Mouse (Mus musculus): ENCODE data around the gene Cntn4. TPM values are rescaled to one million over a fixed set of nuclear protein-coding genes. Genes with fewer than 3 reads are reported as not detected.
A peak's percentile ranks its signal among the peaks of the same experiment; 100 is the strongest.

The Cntn4 gene
- polyA plus RNA-seq, 1 experiment from 2014 or later = 56.3 TPM

GRCm38 (mm10) chr6:106471840-106472608 is 794.6 kb downstream of the Cntn4 start:
- no peak overlapping the region for H3K9ac ChIP-seq (replicated peaks; ENCODE audit: low read depth, low read length)
- H3K36me3 ChIP-seq (ENCODE audit: control insufficient read depth, insufficient read depth, low read length) = no peaks in the 10 kb centered on the region
- no peaks in the 10 kb centered on the region for H3K27me3 ChIP-seq (ENCODE audit: control insufficient read depth, insufficient read depth, low read length)
- no peak for ATAC-seq (ENCODE audit: low read depth)
- H3K4me2 ChIP-seq (ENCODE audit: low read depth, low read length) = no peak overlapping the region
- 80% methylated on average over 2 of the region's 2 CpGs for WGBS
- no peaks in the 10 kb centered on the region for H3K4me1 ChIP-seq (ENCODE audit: control insufficient read depth, insufficient read depth, low read length)
- H3K27ac ChIP-seq (ENCODE audit: low read depth, low read length) = no peak overlapping the region
- H3K4me3 ChIP-seq (ENCODE audit: low read depth, low read length) = no peak overlapping the region
- no peaks in the 10 kb centered on the region for H3K9me3 ChIP-seq (ENCODE audit: control insufficient read depth, low read length)

GRCm38 (mm10) chr6:106473871-106474270 is 796.4 kb downstream of the Cntn4 start:
- whole genome bisulfite sequencing = 89% methylated on average over 2 of the region's 2 CpGs
- Histone ChIP-seq H3K9ac (replicated peaks; ENCODE audit: low read depth, low read length) (no peak overlapping the region), H3K27ac (ENCODE audit: low read depth, low read length) (no peak overlapping the region), H3K4me2 (ENCODE audit: low read depth, low read length) (no peak overlapping the region), H3K9me3 (ENCODE audit: control insufficient read depth, low read length) (no peaks in the 10 kb centered on the region), H3K4me3 (ENCODE audit: low read depth, low read length) (no peak overlapping the region), H3K36me3 (ENCODE audit: control insufficient read depth, insufficient read depth, low read length) (no peaks in the 10 kb centered on the region), H3K4me1 (ENCODE audit: control insufficient read depth, insufficient read depth, low read length) (no peaks in the 10 kb centered on the region), H3K27me3 (ENCODE audit: control insufficient read depth, insufficient read depth, low read length) (no peaks in the 10 kb centered on the region)
- no peak for ATAC-seq (ENCODE audit: low read depth)

GRCm38 (mm10) chr6:106481533-106481932 is 804.1 kb downstream of the Cntn4 start:
- H3K27ac ChIP-seq (ENCODE audit: low read depth, low read length) = no peak overlapping the region
- no peak overlapping the region for H3K4me2 ChIP-seq (ENCODE audit: low read depth, low read length)
- H3K9ac ChIP-seq (replicated peaks; ENCODE audit: low read depth, low read length) = no peak overlapping the region
- H3K27me3 ChIP-seq (ENCODE audit: control insufficient read depth, insufficient read depth, low read length) = no peaks in the 10 kb centered on the region
- no peaks in the 10 kb centered on the region for H3K9me3 ChIP-seq (ENCODE audit: control insufficient read depth, low read length)
- no peak overlapping the region for H3K4me3 ChIP-seq (ENCODE audit: low read depth, low read length)
- H3K36me3 ChIP-seq (ENCODE audit: control insufficient read depth, insufficient read depth, low read length) = no peaks in the 10 kb centered on the region
- 96% methylated on average over 1 of the region's 1 CpGs for WGBS
- no peak for ATAC-seq (ENCODE audit: low read depth)
- no peaks in the 10 kb centered on the region for H3K4me1 ChIP-seq (ENCODE audit: control insufficient read depth, insufficient read depth, low read length)

- Histone ChIP-seq H3K9ac (replicated peaks; ENCODE audit: low read depth, low read length) (no peak overlapping the region), H3K4me2 (ENCODE audit: low read depth, low read length) (no peak overlapping the region), H3K4me1 (ENCODE audit: control insufficient read depth, insufficient read depth, low read length) (no peaks in the 10 kb centered on the region), H3K27ac (ENCODE audit: low read depth, low read length) (no peak overlapping the region), H3K36me3 (ENCODE audit: control insufficient read depth, insufficient read depth, low read length) (no peaks in the 10 kb centered on the region), H3K27me3 (ENCODE audit: control insufficient read depth, insufficient read depth, low read length) (no peaks in the 10 kb centered on the region), H3K4me3 (ENCODE audit: low read depth, low read length) (no peak overlapping the region), H3K9me3 (ENCODE audit: control insufficient read depth, low read length) (no peaks in the 10 kb centered on the region)
- no peak for ATAC-seq (ENCODE audit: low read depth)
- WGBS = 89% methylated on average over 3 of the region's 3 CpGs
Measured at GRCm38 (mm10) chr6:106496303-106496702, 818.8 kb downstream of the Cntn4 start.

GRCm38 (mm10) chr6:106499166-106499565 is 821.7 kb downstream of the Cntn4 start:
- no peak overlapping the region for H3K27ac ChIP-seq (ENCODE audit: low read depth, low read length)

GRCm38 (mm10) chr6:106503961-106504360 is 826.5 kb downstream of the Cntn4 start:
- 0 out of 2 replicates have a peak, but pooled peaks have one; percentile 31 for ATAC-seq (ENCODE audit: low read depth)
- no peak overlapping the region for H3K4me2 ChIP-seq (ENCODE audit: low read depth, low read length)
- WGBS = 18% methylated on average over 9 of the region's 9 CpGs

More at GRCm38 (mm10) chr6:106499166-106499565, 821.7 kb downstream of the Cntn4 start:
- H3K9me3 ChIP-seq (ENCODE audit: control insufficient read depth, low read length) = no peaks in the 10 kb centered on the region
- 87% methylated on average over 3 of the region's 3 CpGs for WGBS
- H3K36me3 ChIP-seq (ENCODE audit: control insufficient read depth, insufficient read depth, low read length) = no peaks in the 10 kb centered on the region
- no peaks in the 10 kb centered on the region for H3K27me3 ChIP-seq (ENCODE audit: control insufficient read depth, insufficient read depth, low read length)
- no peaks in the 10 kb centered on the region for H3K4me1 ChIP-seq (ENCODE audit: control insufficient read depth, insufficient read depth, low read length)
- H3K4me3 ChIP-seq (ENCODE audit: low read depth, low read length) = no peak overlapping the region
- H3K4me2 ChIP-seq (ENCODE audit: low read depth, low read length) = no peak overlapping the region
- no peak for ATAC-seq (ENCODE audit: low read depth)
- no peak overlapping the region for H3K9ac ChIP-seq (replicated peaks; ENCODE audit: low read depth, low read length)

GRCm38 (mm10) chr6:106520367-106520766 is 842.9 kb downstream of the Cntn4 start:
- Histone ChIP-seq H3K27me3 (ENCODE audit: control insufficient read depth, insufficient read depth, low read length) (no peaks in the 10 kb centered on the region), H3K27ac (ENCODE audit: low read depth, low read length) (no peak overlapping the region), H3K4me3 (ENCODE audit: low read depth, low read length) (no peak overlapping the region), H3K9me3 (ENCODE audit: control insufficient read depth, low read length) (no peaks in the 10 kb centered on the region), H3K9ac (replicated peaks; ENCODE audit: low read depth, low read length) (no peak overlapping the region), H3K36me3 (ENCODE audit: control insufficient read depth, insufficient read depth, low read length) (no peaks in the 10 kb centered on the region), H3K4me2 (ENCODE audit: low read depth, low read length) (no peak overlapping the region), H3K4me1 (ENCODE audit: control insufficient read depth, insufficient read depth, low read length) (no peaks in the 10 kb centered on the region)
- ATAC-seq (ENCODE audit: low read depth) = no peak
- 63% methylated on average over 1 of the region's 1 CpGs for WGBS

More at GRCm38 (mm10) chr6:106503961-106504360, 826.5 kb downstream of the Cntn4 start:
- H3K9ac ChIP-seq (replicated peaks; ENCODE audit: low read depth, low read length) = no peak overlapping the region
- no peak overlapping the region for H3K4me3 ChIP-seq (ENCODE audit: low read depth, low read length)
- no peak overlapping the region for H3K27ac ChIP-seq (ENCODE audit: low read depth, low read length)
- H3K27me3 ChIP-seq (ENCODE audit: control insufficient read depth, insufficient read depth, low read length) = no peaks in the 10 kb centered on the region
- no peaks in the 10 kb centered on the region for H3K4me1 ChIP-seq (ENCODE audit: control insufficient read depth, insufficient read depth, low read length)
- H3K9me3 ChIP-seq (ENCODE audit: control insufficient read depth, low read length) = no peaks in the 10 kb centered on the region
- H3K36me3 ChIP-seq (ENCODE audit: control insufficient read depth, insufficient read depth, low read length) = no peaks in the 10 kb centered on the region

GRCm38 (mm10) chr6:106543500-106543899 is 866.0 kb downstream of the Cntn4 start:
- ATAC-seq (ENCODE audit: low read depth) = no peak
- no peaks in the 10 kb centered on the region for H3K4me1 ChIP-seq (ENCODE audit: control insufficient read depth, insufficient read depth, low read length)
- H3K4me2 ChIP-seq (ENCODE audit: low read depth, low read length) = no peak overlapping the region

GRCm38 (mm10) chr6:106561649-106562048 is 884.2 kb downstream of the Cntn4 start:
- ATAC-seq (ENCODE audit: low read depth) = peak; percentile 65; the same call in 1 of the 2 replicates
- no peaks in the 10 kb centered on the region for H3K9me3 ChIP-seq (ENCODE audit: control insufficient read depth, low read length)
- no peaks in the 10 kb centered on the region for H3K27me3 ChIP-seq (ENCODE audit: control insufficient read depth, insufficient read depth, low read length)
- no peak overlapping the region for H3K9ac ChIP-seq (replicated peaks; ENCODE audit: low read depth, low read length)
- H3K4me1 ChIP-seq (ENCODE audit: control insufficient read depth, insufficient read depth, low read length) = no peaks in the 10 kb centered on the region
- H3K4me2 ChIP-seq (ENCODE audit: low read depth, low read length) = no peak overlapping the region
- 47% methylated on average over 6 of the region's 6 CpGs for WGBS
- H3K36me3 ChIP-seq (ENCODE audit: control insufficient read depth, insufficient read depth, low read length) = no peaks in the 10 kb centered on the region
- H3K4me3 ChIP-seq (ENCODE audit: low read depth, low read length) = no peak overlapping the region
- no peak overlapping the region for H3K27ac ChIP-seq (ENCODE audit: low read depth, low read length)

More at GRCm38 (mm10) chr6:106543500-106543899, 866.0 kb downstream of the Cntn4 start:
- no peak overlapping the region for H3K4me3 ChIP-seq (ENCODE audit: low read depth, low read length)
- H3K27me3 ChIP-seq (ENCODE audit: control insufficient read depth, insufficient read depth, low read length) = no peaks in the 10 kb centered on the region
- H3K9me3 ChIP-seq (ENCODE audit: control insufficient read depth, low read length) = no peaks in the 10 kb centered on the region
- no peak overlapping the region for H3K9ac ChIP-seq (replicated peaks; ENCODE audit: low read depth, low read length)
- H3K27ac ChIP-seq (ENCODE audit: low read depth, low read length) = no peak overlapping the region
- no peaks in the 10 kb centered on the region for H3K36me3 ChIP-seq (ENCODE audit: control insufficient read depth, insufficient read depth, low read length)
